Mouse (Mus musculus): ENCODE data around the gene Elf2. TPM values are rescaled to one million over a fixed set of nuclear protein-coding genes. Genes with fewer than 3 reads are reported as not detected.
A peak's percentile ranks its signal among the peaks of the same experiment; 100 is the strongest.

Elf2 gene
- polyA plus RNA-seq, 2 experiments, result 14.7 to 20.7 TPM

DNA sequence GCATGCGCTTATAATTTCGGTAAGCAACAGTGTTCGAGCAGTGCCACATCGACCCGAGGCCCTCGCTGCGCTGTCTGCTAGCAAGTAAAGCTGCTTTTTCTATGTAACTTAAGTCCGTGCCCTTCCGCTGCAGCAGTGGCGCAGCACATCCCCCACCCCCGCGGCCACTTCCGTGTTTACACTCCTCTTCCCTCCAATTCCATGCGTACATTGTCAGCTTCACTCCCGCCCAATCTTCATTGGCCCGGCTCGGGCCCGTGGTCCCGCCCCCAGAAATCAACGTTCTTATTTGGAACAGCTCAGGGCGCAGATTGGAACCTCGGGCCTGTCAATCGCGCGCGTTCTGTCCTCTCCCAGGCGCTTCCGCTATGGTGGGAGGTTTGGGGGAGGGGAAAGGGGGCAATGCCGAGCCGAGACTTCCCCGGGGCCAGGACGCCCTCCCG lies 64.5 kb downstream of the Elf2 start:
- ATAC-seq (ENCODE audit: insufficient read depth) (peak; percentile 92), DNase-seq (ENCODE audit: low read depth in 3 of 3, low spot score in 3 of 3) (peak; percentile 92 to 95 (median 93))
- Histone ChIP-seq H3K9ac (replicated peaks) (peak overlapping the region; percentile 81), H3K27me3 (ENCODE audit: control insufficient read depth, insufficient read depth, low read length) (no peaks in the 10 kb centered on the region), H3K9me3 (ENCODE audit: control insufficient read depth, low read length) (no peaks in the 10 kb centered on the region), H3K36me3 (replicated peaks; ENCODE audit: control insufficient read depth, insufficient read depth, low read depth) (no peaks in the 10 kb centered on the region), H3K4me3 (ENCODE audit: insufficient read depth in 1 of 2, low read depth in 2 of 2, low read length in 2 of 2) (peak overlapping the region; percentile 67 to 87), H3K4me1 (replicated peaks; ENCODE audit: control insufficient read depth in 2 of 2, insufficient read depth in 2 of 2, low read length in 1 of 2) (peaks cover 9 to 11% of the 10 kb centered on the region in 2 experiments), H3K4me2 (ENCODE audit: low read depth) (peak overlapping the region; percentile 64), H3K27ac (peak overlapping the region; percentile 79; the same call in 1 of the 2 replicates)
- WGBS (ENCODE audit: insufficient replicate concordance), result under 1% methylated on average over 33 of the region's 33 CpGs
- TF ChIP-seq CTCF (IDR thresholded peaks at IDR 0.05; ENCODE audit: low read depth) (no peak), EP300 (IDR thresholded peaks at IDR 0.05; ENCODE audit: low read depth) (0 out of 2 replicates have a peak, but pooled peaks have one; percentile 34)

DNA sequence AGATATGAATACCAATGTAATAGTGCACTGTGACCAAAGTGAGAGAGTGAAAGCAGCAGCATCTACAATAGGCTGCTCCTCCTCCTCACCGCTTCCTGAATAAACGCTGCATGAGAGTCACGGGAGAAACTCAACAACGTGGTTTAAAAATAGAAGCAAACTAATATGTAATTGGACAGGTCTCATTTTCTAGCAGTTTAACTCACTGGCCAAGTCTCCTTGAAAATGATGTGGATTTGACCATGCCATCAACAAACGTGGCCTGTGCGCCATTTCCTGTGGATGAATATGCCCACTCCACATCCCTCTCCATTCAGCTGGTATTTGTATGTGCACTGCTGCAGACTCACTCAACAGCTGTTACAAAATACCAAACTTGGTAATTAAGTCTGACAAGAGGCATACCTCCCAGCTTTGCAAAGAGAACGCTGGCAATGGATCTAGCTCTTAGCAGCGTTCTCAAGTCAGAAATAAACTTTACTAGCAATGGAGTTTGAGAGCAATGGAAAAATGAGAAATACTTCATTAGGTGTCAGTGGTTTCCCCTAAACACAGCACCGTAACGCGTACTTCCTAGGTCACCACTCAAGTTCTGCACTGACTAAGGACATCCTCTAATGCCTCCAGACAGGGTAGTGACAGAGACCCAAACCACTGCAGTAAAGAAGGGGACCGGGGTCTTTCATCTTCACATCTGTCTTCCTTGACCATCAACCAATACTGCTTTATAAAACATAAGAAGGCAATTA lies 70.2 kb downstream of the Elf2 start:
- Histone ChIP-seq H3K4me1 (replicated peaks; ENCODE audit: control insufficient read depth in 2 of 2, insufficient read depth in 2 of 2, low read length in 1 of 2) (peaks cover under 1 to 10% of the 10 kb centered on the region in 2 experiments; a peak in 3 of 4 replicates), H3K9ac (replicated peaks) (no peak overlapping the region), H3K36me3 (replicated peaks; ENCODE audit: control insufficient read depth, insufficient read depth, low read depth) (peaks cover 12% of the 10 kb centered on the region), H3K4me3 (ENCODE audit: insufficient read depth in 1 of 2, low read depth in 2 of 2, low read length in 2 of 2) (no peak overlapping the region), H3K27me3 (ENCODE audit: control insufficient read depth, insufficient read depth, low read length) (no peaks in the 10 kb centered on the region), H3K4me2 (ENCODE audit: low read depth) (no peak overlapping the region), H3K9me3 (ENCODE audit: control insufficient read depth, low read length) (no peaks in the 10 kb centered on the region), H3K27ac (no peak overlapping the region)
- 65% methylated on average over 12 of the region's 12 CpGs for WGBS (ENCODE audit: insufficient replicate concordance)
- DNase-seq (ENCODE audit: low read depth in 3 of 3, low spot score in 3 of 3) (no peak), ATAC-seq (ENCODE audit: insufficient read depth) (no peak)
- TF ChIP-seq CTCF (IDR thresholded peaks at IDR 0.05; ENCODE audit: low read depth), result no peak
- TF ChIP-seq EP300 (IDR thresholded peaks at IDR 0.05; ENCODE audit: low read depth), result no peak

DNA sequence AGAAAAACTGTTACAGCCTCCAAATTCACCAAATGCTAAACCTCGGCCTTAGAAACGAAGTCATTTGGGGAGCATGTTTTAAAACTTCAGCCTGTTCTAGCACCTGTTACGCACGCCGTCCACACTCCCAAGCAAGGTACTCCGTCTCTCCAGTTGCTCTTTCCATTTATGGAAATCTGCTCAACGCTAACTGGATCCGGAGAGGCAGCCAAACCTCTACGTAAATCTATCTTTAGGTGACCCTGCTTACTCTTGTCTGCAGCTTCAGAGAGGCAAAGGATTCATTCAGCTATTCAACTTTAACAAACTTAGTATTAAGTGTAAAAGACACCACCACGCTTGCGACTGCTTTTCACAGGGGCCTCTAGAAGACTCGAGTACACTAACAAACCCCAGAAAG lies 72.0 kb downstream of the Elf2 start:
- 84% methylated on average over 12 of the region's 12 CpGs for WGBS (ENCODE audit: insufficient replicate concordance)
- H3K9me3 ChIP-seq (ENCODE audit: control insufficient read depth, low read length), result no peaks in the 10 kb centered on the region
- no peak overlapping the region for H3K9ac ChIP-seq (replicated peaks)
- H3K4me2 ChIP-seq (ENCODE audit: low read depth), result no peak overlapping the region
- TF ChIP-seq CTCF (IDR thresholded peaks at IDR 0.05; ENCODE audit: low read depth), result no peak
- no peak for TF ChIP-seq EP300 (IDR thresholded peaks at IDR 0.05; ENCODE audit: low read depth)
- H3K27me3 ChIP-seq (ENCODE audit: control insufficient read depth, insufficient read depth, low read length), result no peaks in the 10 kb centered on the region
- H3K4me1 ChIP-seq (replicated peaks; ENCODE audit: control insufficient read depth in 2 of 2, insufficient read depth in 2 of 2, low read length in 1 of 2), result peaks cover 0 to 6% of the 10 kb centered on the region in 2 experiments; a peak in 1 of 4 replicates
- DNase-seq (ENCODE audit: low read depth in 3 of 3, low spot score in 3 of 3) (no peak), ATAC-seq (ENCODE audit: insufficient read depth) (no peak)
- H3K27ac ChIP-seq, result no peak overlapping the region
- H3K4me3 ChIP-seq (ENCODE audit: insufficient read depth in 1 of 2, low read depth in 2 of 2, low read length in 2 of 2), result no peak overlapping the region
- H3K36me3 ChIP-seq (replicated peaks; ENCODE audit: control insufficient read depth, insufficient read depth, low read depth), result peaks cover 30% of the 10 kb centered on the region

DNA sequence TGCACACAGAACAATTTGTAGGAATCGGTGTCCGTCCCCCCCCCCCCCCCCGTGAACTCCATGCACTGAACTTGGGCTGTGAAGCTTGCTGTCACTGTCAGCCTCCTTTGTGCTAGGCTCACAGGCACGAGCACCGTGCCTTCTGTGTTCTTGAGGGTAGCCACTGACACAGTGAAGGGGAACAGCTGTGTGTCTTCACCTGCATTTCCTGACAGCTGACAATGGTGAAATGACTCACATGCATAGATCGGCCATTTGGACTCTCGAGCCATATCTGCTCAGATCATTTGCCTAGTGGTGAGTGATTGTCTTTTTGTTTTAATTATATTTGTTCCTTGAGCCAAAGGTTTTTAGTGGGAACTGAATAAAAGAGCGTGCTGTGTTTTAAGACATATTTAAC lies 77.5 kb downstream of the Elf2 start:
- H3K4me3 ChIP-seq (ENCODE audit: insufficient read depth in 1 of 2, low read depth in 2 of 2, low read length in 2 of 2), result no peak overlapping the region
- no peak overlapping the region for H3K9ac ChIP-seq (replicated peaks)
- no peaks in the 10 kb centered on the region for H3K4me1 ChIP-seq (replicated peaks; ENCODE audit: control insufficient read depth in 2 of 2, insufficient read depth in 2 of 2, low read length in 1 of 2)
- H3K27me3 ChIP-seq (ENCODE audit: control insufficient read depth, insufficient read depth, low read length), result no peaks in the 10 kb centered on the region
- H3K4me2 ChIP-seq (ENCODE audit: low read depth), result no peak overlapping the region
- no peak for TF ChIP-seq EP300 (IDR thresholded peaks at IDR 0.05; ENCODE audit: low read depth)
- TF ChIP-seq CTCF (IDR thresholded peaks at IDR 0.05; ENCODE audit: low read depth), result no peak
- DNase-seq (ENCODE audit: low read depth in 3 of 3, low spot score in 3 of 3), result no peak
- no peak overlapping the region for H3K27ac ChIP-seq
- no peaks in the 10 kb centered on the region for H3K9me3 ChIP-seq (ENCODE audit: control insufficient read depth, low read length)
- ATAC-seq (ENCODE audit: insufficient read depth), result no peak
- H3K36me3 ChIP-seq (replicated peaks; ENCODE audit: control insufficient read depth, insufficient read depth, low read depth), result peaks cover 69% of the 10 kb centered on the region
- 88% methylated on average over 8 of the region's 8 CpGs for WGBS (ENCODE audit: insufficient replicate concordance)

DNA sequence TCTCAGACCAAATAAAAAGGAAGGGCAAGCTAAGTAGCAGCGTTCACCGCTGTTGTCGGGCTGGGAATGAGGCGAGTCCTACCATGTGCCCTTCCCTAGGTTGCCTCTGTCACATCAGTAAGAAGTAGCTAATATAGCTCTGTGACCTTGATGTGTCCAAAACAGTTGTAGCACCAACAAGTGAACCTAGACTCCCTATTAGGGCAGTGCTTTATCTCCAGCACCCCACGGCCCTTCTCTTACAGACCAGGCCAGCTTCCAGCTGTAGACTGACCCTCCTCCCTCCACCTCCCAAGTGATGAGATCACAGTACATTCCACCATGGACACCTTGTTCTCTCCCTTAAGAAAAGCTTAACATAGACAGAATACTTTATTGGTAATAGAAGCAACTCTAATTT lies 82.4 kb downstream of the Elf2 start:
- no peak for DNase-seq (ENCODE audit: low read depth in 3 of 3, low spot score in 3 of 3)

More for the DNA sequence above, 82.4 kb downstream of the Elf2 start:
- Histone ChIP-seq H3K27me3 (ENCODE audit: control insufficient read depth, insufficient read depth, low read length) (no peaks in the 10 kb centered on the region), H3K27ac (no peak overlapping the region), H3K9me3 (ENCODE audit: control insufficient read depth, low read length) (no peaks in the 10 kb centered on the region), H3K9ac (replicated peaks) (no peak overlapping the region), H3K4me3 (ENCODE audit: insufficient read depth in 1 of 2, low read depth in 2 of 2, low read length in 2 of 2) (no peak overlapping the region), H3K4me2 (ENCODE audit: low read depth) (no peak overlapping the region), H3K4me1 (replicated peaks; ENCODE audit: control insufficient read depth in 2 of 2, insufficient read depth in 2 of 2, low read length in 1 of 2) (no peaks in the 10 kb centered on the region), H3K36me3 (replicated peaks; ENCODE audit: control insufficient read depth, insufficient read depth, low read depth) (peaks cover 79% of the 10 kb centered on the region)
- no peak for ATAC-seq (ENCODE audit: insufficient read depth)
- TF ChIP-seq CTCF (IDR thresholded peaks at IDR 0.05; ENCODE audit: low read depth) (no peak), EP300 (IDR thresholded peaks at IDR 0.05; ENCODE audit: low read depth) (no peak)
- 75% methylated on average over 5 of the region's 5 CpGs for WGBS (ENCODE audit: insufficient replicate concordance)
